ENCODE assay signal across 22 mouse cellular contexts in the genomic region with DNA sequence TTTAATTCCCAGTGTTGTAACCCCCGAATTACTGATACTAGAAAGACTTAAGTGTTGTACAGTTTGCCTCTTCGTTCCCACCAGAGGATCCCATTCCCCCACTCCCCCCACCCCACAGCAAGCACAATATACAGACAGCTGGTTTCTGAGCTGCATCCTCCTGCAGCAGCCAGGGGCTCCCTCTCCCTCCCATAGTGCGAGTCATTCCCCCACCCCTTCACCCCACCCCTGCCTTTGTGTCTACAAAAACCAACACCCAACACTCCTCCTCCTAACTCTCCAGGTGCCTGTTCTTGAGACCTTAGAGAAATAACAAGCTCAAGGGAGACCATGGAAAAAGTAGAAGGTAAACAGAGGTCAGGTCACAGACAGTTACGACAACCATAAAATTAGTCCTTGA. TPM values are rescaled to one million over a fixed set of nuclear protein-coding genes. Genes with fewer than 3 reads are reported as not detected.
"Had no signal": no experiment of that assay in that cellular context is flagged by ENCODE, and none has a peak within 500 bp of the region (broad histone marks: within the 10 kb centered on the region; RNA-seq: fewer than 3 reads in every experiment).

No protein-coding gene starts in this region.

RNA-seq across cellular contexts. Expression of a gene that starts 40.8 kb away (rescaled TPM):
- total RNA-seq: left cerebral cortex, postnatal 10 days; left cerebral cortex, postnatal 14 days; left cerebral cortex, postnatal 25 days; left cerebral cortex, postnatal 36 days; left cerebral cortex, postnatal 4 days; liver, adult 2 months; megakaryocyte progenitor cell, adult 5-6 weeks; megakaryocyte, adult 5-6 weeks; megakaryocyte-erythroid progenitor cell, adult 5-6 weeks; midbrain, postnatal 0 days; monocyte, adult 5-6 weeks had no signal
- polyA plus RNA-seq: limb, embryonic 11.5 days; limb, embryonic 12.5 days; liver, adult 2 months; liver, embryonic 13.5 days; liver, embryonic 15.5 days; liver, postnatal 0 days; lung, adult 2 months; macrophage; midbrain, embryonic 10.5 days; midbrain, embryonic 14.5 days; midbrain, postnatal 0 days; myocyte; neural tube, embryonic 11.5 days had no signal
